Mouse (Mus musculus): ENCODE measurements at regions not wholly inside any gene's neighbourhood (a gene's known extent, or its start where the extent isn't known, plus 50 kb on each side); places are given as distances from the start of the nearest gene placed in this dataset.

GRCm38 (mm10) chr5:75503673-75504072 is 71.0 kb upstream of the Kit start:
- Histone ChIP-seq H3K27ac (no peak overlapping the region), H3K4me3 (ENCODE audit: insufficient read depth in 1 of 2, low read depth in 2 of 2, low read length in 2 of 2) (no peak overlapping the region), H3K36me3 (replicated peaks; ENCODE audit: control insufficient read depth, insufficient read depth, low read depth) (no peaks in the 10 kb centered on the region), H3K4me1 (replicated peaks; ENCODE audit: control insufficient read depth in 2 of 2, insufficient read depth in 2 of 2, low read length in 1 of 2) (no peaks in the 10 kb centered on the region), H3K27me3 (ENCODE audit: control insufficient read depth, insufficient read depth, low read length) (no peaks in the 10 kb centered on the region), H3K9ac (replicated peaks) (no peak overlapping the region), H3K4me2 (ENCODE audit: low read depth) (no peak overlapping the region), H3K9me3 (ENCODE audit: control insufficient read depth, low read length) (no peaks in the 10 kb centered on the region)
- TF ChIP-seq CTCF (IDR thresholded peaks at IDR 0.05; ENCODE audit: low read depth) (no peak), EP300 (IDR thresholded peaks at IDR 0.05; ENCODE audit: low read depth) (no peak)
- 42% methylated on average over 3 of the region's 3 CpGs for WGBS (ENCODE audit: insufficient replicate concordance)
- ATAC-seq (ENCODE audit: insufficient read depth), result no peak
- no peak for DNase-seq (ENCODE audit: low read depth in 3 of 3, low spot score in 3 of 3)

DNA sequence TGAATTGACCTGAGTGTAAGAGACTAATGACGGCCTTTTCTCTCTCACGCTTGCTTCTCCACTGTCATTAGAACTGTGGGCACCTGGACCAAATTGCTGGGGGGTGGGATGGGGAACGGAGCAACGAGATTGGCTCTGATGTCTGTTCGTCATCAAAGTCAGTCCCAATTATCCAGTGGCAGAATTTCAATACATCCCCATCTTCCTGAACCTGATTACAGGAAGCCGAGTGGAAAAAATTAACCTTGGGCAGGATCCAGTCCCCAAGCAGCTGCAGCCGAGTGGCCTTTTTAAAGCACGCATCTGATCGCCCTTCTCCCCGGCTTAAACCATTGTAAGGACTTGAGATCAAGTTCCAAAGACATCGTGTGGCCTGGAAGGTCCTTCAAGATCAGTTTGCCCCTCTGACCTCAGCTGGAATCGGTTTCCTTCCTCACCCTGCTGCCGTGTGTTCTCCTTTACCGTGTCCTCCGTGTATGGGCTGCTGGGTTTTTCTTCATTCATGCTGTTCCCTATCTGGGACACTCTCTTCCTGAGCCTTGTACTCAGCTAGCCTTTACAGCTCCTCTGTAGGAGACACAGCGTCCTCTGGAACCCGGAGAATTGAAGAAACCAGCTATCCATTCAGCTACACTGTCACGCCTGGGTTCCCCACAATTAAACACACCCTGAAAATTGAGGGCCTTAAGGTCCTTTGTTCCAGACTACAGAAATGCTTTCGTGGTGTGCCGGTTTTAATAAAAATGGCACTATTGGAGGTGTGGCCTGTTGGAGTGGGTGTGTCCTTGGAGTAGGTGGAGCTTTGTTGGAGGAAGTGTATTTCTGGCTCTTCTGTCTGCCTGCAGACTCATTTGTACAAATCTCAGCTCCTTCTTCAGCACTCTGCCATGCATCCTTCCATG is 61.9 kb upstream of the Kit start:
- H3K4me3 ChIP-seq (ENCODE audit: insufficient read depth in 1 of 2, low read depth in 2 of 2, low read length in 2 of 2), result no peak overlapping the region
- H3K4me1 ChIP-seq (replicated peaks; ENCODE audit: control insufficient read depth in 2 of 2, insufficient read depth in 2 of 2, low read length in 1 of 2), result no peaks in the 10 kb centered on the region
- H3K4me2 ChIP-seq (ENCODE audit: low read depth), result no peak overlapping the region
- no peaks in the 10 kb centered on the region for H3K27me3 ChIP-seq (ENCODE audit: control insufficient read depth, insufficient read depth, low read length)
- H3K9ac ChIP-seq (replicated peaks), result no peak overlapping the region
- DNase-seq (ENCODE audit: low read depth in 3 of 3, low spot score in 3 of 3), result no peak
- H3K9me3 ChIP-seq (ENCODE audit: control insufficient read depth, low read length), result no peaks in the 10 kb centered on the region
- TF ChIP-seq CTCF (IDR thresholded peaks at IDR 0.05; ENCODE audit: low read depth), result no peak
- TF ChIP-seq EP300 (IDR thresholded peaks at IDR 0.05; ENCODE audit: low read depth), result no peak
- no peaks in the 10 kb centered on the region for H3K36me3 ChIP-seq (replicated peaks; ENCODE audit: control insufficient read depth, insufficient read depth, low read depth)
- WGBS (ENCODE audit: insufficient replicate concordance), result 69% methylated on average over 20 of the region's 20 CpGs
- no peak overlapping the region for H3K27ac ChIP-seq
- no peak for ATAC-seq (ENCODE audit: insufficient read depth)

DNA sequence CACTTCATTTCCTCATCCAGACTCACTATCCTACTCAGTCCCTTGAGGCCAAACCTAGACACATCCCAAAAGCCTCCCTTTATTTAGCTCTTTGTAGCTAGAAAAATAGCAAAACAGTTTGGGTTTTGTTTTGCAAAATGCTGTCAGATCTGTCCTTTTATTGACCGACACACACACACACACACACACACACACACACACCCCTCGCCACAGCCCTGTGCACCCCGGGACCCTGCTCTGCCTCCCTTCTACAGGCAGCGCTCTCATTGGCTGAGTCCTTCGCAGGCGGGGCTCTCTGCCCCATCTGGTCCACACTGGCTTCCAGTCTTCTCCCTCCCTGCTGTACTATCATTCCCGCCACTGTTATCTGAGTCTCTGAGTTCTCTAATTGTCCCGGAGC is 56.5 kb upstream of the Kit start:
- 54% methylated on average over 8 of the region's 8 CpGs for WGBS (ENCODE audit: insufficient replicate concordance)
- DNase-seq (ENCODE audit: low read depth in 3 of 3, low spot score in 3 of 3) (no peak), ATAC-seq (ENCODE audit: insufficient read depth) (no peak)
- H3K9me3 ChIP-seq (ENCODE audit: control insufficient read depth, low read length), result no peaks in the 10 kb centered on the region
- TF ChIP-seq EP300 (IDR thresholded peaks at IDR 0.05; ENCODE audit: low read depth), result no peak
- no peak for TF ChIP-seq CTCF (IDR thresholded peaks at IDR 0.05; ENCODE audit: low read depth)
- peaks cover 0 to 2% of the 10 kb centered on the region in 2 experiments; a peak in 2 of 4 replicates for H3K4me1 ChIP-seq (replicated peaks; ENCODE audit: control insufficient read depth in 2 of 2, insufficient read depth in 2 of 2, low read length in 1 of 2)
- no peak overlapping the region for H3K4me2 ChIP-seq (ENCODE audit: low read depth)
- H3K27ac ChIP-seq, result no peak overlapping the region
- H3K27me3 ChIP-seq (ENCODE audit: control insufficient read depth, insufficient read depth, low read length), result no peaks in the 10 kb centered on the region
- H3K36me3 ChIP-seq (replicated peaks; ENCODE audit: control insufficient read depth, insufficient read depth, low read depth), result no peaks in the 10 kb centered on the region
- H3K4me3 ChIP-seq (ENCODE audit: insufficient read depth in 1 of 2, low read depth in 2 of 2, low read length in 2 of 2), result no peak overlapping the region
- H3K9ac ChIP-seq (replicated peaks), result no peak overlapping the region

- H3K4me3 ChIP-seq (ENCODE audit: insufficient read depth in 1 of 2, low read depth in 2 of 2, low read length in 2 of 2), result no peak overlapping the region
- no peaks in the 10 kb centered on the region for H3K9me3 ChIP-seq (ENCODE audit: control insufficient read depth, low read length)
- 41% methylated on average over 4 of the region's 4 CpGs for WGBS (ENCODE audit: insufficient replicate concordance)
- H3K36me3 ChIP-seq (replicated peaks; ENCODE audit: control insufficient read depth, insufficient read depth, low read depth), result no peaks in the 10 kb centered on the region
- H3K27ac ChIP-seq, result no peak overlapping the region
- no peak for TF ChIP-seq EP300 (IDR thresholded peaks at IDR 0.05; ENCODE audit: low read depth)
- TF ChIP-seq CTCF (IDR thresholded peaks at IDR 0.05; ENCODE audit: low read depth), result no peak
- no peaks in the 10 kb centered on the region for H3K27me3 ChIP-seq (ENCODE audit: control insufficient read depth, insufficient read depth, low read length)
- no peak overlapping the region for H3K9ac ChIP-seq (replicated peaks)
- ATAC-seq (ENCODE audit: insufficient read depth) (no peak), DNase-seq (ENCODE audit: low read depth in 3 of 3, low spot score in 3 of 3) (no peak)
- no peak overlapping the region for H3K4me2 ChIP-seq (ENCODE audit: low read depth)
- peaks cover 0 to 6% of the 10 kb centered on the region in 2 experiments; a peak in 2 of 4 replicates for H3K4me1 ChIP-seq (replicated peaks; ENCODE audit: control insufficient read depth in 2 of 2, insufficient read depth in 2 of 2, low read length in 1 of 2)
These were observed 51.6 kb upstream of the Kit start for GRCm38 (mm10) chr5:75523041-75523678.
